Mouse (Mus musculus): ENCODE measurements around the gene Ankrd28.
"Not testable (repeated sequence)": the region's sequence is repeated elsewhere in the genome, so short reads cannot be mapped to it uniquely, and the experiment has no call there.

Gene Ankrd28

GRCm38 (mm10) chr14:31793979-31794775 is 36.3 kb downstream of the Ankrd28 start:
- peak; percentile 40 for DNase-seq (ENCODE audit: low read depth, low spot score)

GRCm38 (mm10) chr14:31790797-31791196 is 39.7 kb downstream of the Ankrd28 start:
- peak; percentile 45 for DNase-seq (ENCODE audit: low read depth, low spot score)

GRCm38 (mm10) chr14:31786906-31787305 is 43.5 kb downstream of the Ankrd28 start:
- no peak for DNase-seq (ENCODE audit: low read depth, low spot score)

GRCm38 (mm10) chr14:31785681-31786080 is 44.8 kb downstream of the Ankrd28 start:
- DNase-seq (ENCODE audit: low read depth, low spot score) = no peak

- DNase-seq (ENCODE audit: low read depth, low spot score) = no peak
Observed at GRCm38 (mm10) chr14:31784975-31785374, 45.5 kb downstream of the Ankrd28 start.

- DNase-seq (ENCODE audit: low read depth, low spot score) = peak; percentile 28
Observed at GRCm38 (mm10) chr14:31781309-31782049, 49.0 kb downstream of the Ankrd28 start.

GRCm38 (mm10) chr14:31780412-31781233 is 49.8 kb downstream of the Ankrd28 start:
- peak; percentile 30 for DNase-seq (ENCODE audit: low read depth, low spot score)

GRCm38 (mm10) chr14:31773518-31773917 is 56.9 kb downstream of the Ankrd28 start:
- no peak for DNase-seq (ENCODE audit: low read depth, low spot score)

- no peak for DNase-seq (ENCODE audit: low read depth, low spot score)
Observed at GRCm38 (mm10) chr14:31772251-31772650, 58.2 kb downstream of the Ankrd28 start.

GRCm38 (mm10) chr14:31768531-31768930 is 61.9 kb downstream of the Ankrd28 start:
- DNase-seq (ENCODE audit: low read depth, low spot score) = no peak

- DNase-seq (ENCODE audit: low read depth, low spot score) = no peak
Observed at GRCm38 (mm10) chr14:31764083-31764482, 66.4 kb downstream of the Ankrd28 start.

GRCm38 (mm10) chr14:31761727-31762126 is 68.7 kb downstream of the Ankrd28 start:
- no peak for DNase-seq (ENCODE audit: low read depth, low spot score)

- DNase-seq (ENCODE audit: low read depth, low spot score) = no peak
Observed at GRCm38 (mm10) chr14:31759195-31759594, 71.3 kb downstream of the Ankrd28 start.

- DNase-seq (ENCODE audit: low read depth, low spot score) = not testable (repeated sequence)
Observed at GRCm38 (mm10) chr14:31758410-31758809, 72.0 kb downstream of the Ankrd28 start.

- DNase-seq (ENCODE audit: low read depth, low spot score) = no peak
Observed at GRCm38 (mm10) chr14:31748239-31748873, 82.1 kb downstream of the Ankrd28 start.

GRCm38 (mm10) chr14:31742523-31742922 is 87.9 kb downstream of the Ankrd28 start:
- no peak for DNase-seq (ENCODE audit: low read depth, low spot score)

- DNase-seq (ENCODE audit: low read depth, low spot score) = no peak
Observed at GRCm38 (mm10) chr14:31734811-31735210, 95.6 kb downstream of the Ankrd28 start.

GRCm38 (mm10) chr14:31727522-31727921 is 102.9 kb downstream of the Ankrd28 start:
- DNase-seq (ENCODE audit: low read depth, low spot score) = no peak

GRCm38 (mm10) chr14:31722746-31723145 is 107.7 kb downstream of the Ankrd28 start:
- DNase-seq (ENCODE audit: low read depth, low spot score) = no peak

- DNase-seq (ENCODE audit: low read depth, low spot score) = no peak
Observed at GRCm38 (mm10) chr14:31721256-31721655, 109.2 kb downstream of the Ankrd28 start.

GRCm38 (mm10) chr14:31718332-31718731 is 112.1 kb downstream of the Ankrd28 start:
- DNase-seq (ENCODE audit: low read depth, low spot score) = no peak

All from forelimb bud, embryonic 11.5 days (tissue).